Mouse (Mus musculus) hindlimb bud, embryonic 11.5 days (tissue): ENCODE data around the gene Tmem63b.

Experiments used
- DNase-seq: peaks from one replicate; pipeline ENCODE4 v3.0.0-alpha.2; 2012; ENCODE audit warnings: low read depth, low spot score; ENCODE audit errors: extremely low spot score

Tmem63b gene

DNA sequence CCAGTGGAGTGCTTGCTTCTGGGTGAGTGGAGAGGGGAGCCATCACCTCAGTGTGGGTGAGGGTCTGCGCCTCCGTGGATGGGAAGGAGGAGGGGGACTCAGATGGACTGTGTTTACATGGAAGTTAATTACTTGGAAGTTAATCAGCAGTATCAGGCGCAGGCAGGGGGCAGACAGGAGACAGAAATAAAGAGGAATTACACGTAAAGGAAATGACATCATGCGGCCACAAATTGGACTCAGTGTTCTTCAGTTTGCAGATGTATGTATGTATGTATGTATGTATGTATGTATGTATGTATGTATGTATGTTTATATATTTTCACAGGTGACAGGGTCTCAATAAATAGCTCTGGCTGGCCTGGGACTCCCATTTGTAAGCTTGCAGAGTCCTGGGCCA is 20.1 kb upstream of the Tmem63b start:
- DNase-seq: no peak

- DNase-seq: no peak
These were observed 16.5 kb upstream of the Tmem63b start for GRCm38 (mm10) chr17:45703187-45703586.

- no peak for DNase-seq
These were observed 15.5 kb upstream of the Tmem63b start for GRCm38 (mm10) chr17:45702254-45702653.

- no peak for DNase-seq
These were observed 14.5 kb upstream of the Tmem63b start for GRCm38 (mm10) chr17:45701236-45701591.

- no peak for DNase-seq
These were observed 14.0 kb upstream of the Tmem63b start for GRCm38 (mm10) chr17:45700496-45701235.

GRCm38 (mm10) chr17:45699039-45699740 is 12.5 kb upstream of the Tmem63b start:
- DNase-seq: no peak

DNA sequence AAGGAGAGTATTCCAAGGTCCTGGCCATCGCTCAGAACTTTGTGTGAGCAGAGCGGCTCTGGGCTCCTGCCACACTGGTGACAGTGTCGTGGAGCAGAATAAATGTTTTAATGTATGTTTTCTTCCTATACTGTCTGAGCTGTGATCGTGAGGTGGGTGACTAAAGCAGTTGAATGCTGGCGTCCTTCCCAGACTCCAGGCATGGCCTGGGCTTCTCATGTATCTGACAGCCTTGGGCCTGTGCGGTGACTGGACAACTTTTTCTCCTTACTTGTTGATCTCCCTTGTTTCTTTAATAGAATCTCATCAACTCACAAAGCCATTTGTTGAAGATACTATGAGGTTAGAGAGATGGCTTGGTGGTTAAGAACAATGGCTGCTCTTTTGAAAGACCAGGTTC is 11.7 kb upstream of the Tmem63b start:
- no peak for DNase-seq

DNA sequence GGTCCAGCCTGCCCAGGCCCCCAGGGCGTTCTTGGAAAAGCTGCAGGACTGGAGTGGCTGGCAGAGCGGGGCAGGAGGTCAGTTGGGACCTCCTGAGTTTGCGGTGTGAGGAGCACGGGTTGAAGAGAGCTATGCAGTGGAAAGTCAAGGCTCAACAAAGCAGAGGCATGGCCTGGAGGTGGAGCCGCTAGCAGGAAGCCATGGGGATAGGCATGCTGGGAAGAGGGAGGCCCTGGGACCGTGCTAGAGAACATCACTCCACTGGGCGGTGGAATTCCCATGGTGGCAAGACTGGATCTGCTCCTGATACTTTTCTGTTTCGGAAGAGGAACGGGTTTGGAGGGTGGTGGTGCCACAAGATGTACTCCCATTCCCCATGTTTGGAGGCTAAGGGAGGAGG is 10.3 kb upstream of the Tmem63b start:
- DNase-seq: no peak

DNA sequence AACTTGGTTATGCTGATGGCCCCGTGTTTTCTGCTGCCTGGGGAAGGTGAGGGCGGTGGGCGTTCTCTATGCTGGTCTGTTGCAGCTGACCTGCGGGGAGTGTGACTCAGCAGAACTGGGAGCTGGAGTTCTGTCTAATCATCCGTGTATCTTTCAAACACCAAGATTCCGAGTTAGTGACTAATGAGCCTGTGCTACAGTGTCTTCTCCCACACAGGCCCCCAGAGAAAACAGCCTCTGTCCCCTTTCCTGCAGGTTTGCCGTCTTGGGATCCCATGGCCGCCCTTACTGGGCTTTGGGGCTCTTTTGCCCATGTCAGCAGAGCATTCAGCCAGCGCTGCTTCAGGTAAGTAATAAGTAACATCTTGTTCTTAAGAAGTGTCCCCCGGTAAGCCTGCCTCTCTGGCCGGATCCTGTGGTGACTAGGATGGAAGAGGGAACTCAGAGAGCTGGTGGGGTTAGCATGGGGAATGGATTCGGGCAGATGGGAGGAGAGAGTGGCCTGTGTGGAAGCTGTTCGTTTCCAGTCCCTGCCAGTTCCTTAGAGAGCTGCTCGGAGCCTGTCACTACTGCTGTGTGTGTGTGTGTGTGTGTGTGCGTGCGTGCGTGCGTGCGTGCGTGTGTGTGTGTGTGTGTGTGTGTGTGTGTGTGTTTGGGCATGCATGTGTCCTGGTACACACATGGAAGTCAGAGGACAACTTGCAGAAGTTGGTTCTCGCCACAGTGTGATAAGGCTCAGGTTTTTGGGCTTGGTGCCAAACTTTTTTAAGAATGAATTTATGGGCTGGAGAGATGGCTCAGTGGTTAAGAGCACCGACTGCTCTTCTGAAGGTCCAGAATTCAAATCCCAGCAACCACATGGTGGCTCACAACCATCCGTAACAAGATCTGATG is 8.8 kb upstream of the Tmem63b start:
- DNase-seq: no peak

DNA sequence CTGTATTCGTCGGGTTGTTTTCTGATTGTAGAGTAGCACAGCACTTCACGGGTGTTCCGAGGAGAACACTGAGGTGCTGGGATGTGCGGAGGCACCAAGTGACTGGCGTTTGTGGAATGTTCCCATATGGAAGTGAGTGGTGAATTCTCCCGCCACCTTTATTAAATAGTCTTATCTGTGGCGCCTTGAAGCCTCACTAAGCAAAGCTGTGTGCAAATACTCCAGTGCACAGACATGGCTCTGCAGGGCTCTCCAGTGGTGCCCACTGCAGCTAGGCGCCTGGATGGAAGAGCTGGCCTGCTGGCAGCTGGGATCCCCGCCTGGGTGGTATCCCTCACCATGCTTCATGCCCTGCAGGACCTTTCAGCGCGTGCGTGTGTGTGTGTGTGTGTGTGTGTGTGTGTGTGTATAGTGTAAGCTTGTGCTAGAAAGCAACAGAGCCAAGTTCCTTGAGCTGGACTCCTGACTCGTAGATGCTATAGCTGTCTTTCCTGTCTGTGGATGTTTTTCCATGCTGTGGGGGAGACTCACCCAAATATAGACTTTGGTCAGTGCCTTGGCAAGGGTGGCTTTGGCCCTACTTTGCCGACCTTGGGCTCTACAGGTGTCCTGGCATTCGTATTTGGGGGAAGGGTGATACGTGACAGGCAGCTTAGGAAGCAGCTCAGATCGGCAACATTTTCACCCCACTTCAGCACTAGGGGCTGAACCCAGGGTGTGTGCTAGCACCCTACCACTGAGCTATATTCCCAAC is 7.3 kb upstream of the Tmem63b start:
- DNase-seq: no peak

- no peak for DNase-seq
These were observed 5.5 kb upstream of the Tmem63b start for GRCm38 (mm10) chr17:45692159-45692558.

GRCm38 (mm10) chr17:45690044-45690443 is 3.3 kb upstream of the Tmem63b start:
- DNase-seq: no peak

DNA sequence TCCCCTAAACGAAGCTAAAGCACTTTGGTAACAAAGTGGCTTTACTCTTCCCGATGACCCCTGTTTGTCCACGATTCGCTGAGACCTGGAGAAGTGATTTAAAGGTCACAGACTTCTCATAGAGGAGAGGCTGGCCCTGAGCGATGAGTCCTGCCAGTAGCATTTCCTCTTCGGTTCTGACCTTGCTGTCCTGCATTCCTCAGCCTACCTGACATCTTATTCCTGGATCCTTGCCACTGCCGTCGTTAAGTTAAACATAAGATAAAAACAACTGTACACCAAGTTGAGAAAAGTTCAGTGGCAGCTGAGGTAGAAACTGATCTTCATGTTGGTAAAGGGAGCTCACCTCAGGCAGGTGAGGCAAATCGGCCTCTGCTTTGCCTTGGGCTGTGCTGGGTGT is 2.4 kb upstream of the Tmem63b start:
- DNase-seq: no peak

DNA sequence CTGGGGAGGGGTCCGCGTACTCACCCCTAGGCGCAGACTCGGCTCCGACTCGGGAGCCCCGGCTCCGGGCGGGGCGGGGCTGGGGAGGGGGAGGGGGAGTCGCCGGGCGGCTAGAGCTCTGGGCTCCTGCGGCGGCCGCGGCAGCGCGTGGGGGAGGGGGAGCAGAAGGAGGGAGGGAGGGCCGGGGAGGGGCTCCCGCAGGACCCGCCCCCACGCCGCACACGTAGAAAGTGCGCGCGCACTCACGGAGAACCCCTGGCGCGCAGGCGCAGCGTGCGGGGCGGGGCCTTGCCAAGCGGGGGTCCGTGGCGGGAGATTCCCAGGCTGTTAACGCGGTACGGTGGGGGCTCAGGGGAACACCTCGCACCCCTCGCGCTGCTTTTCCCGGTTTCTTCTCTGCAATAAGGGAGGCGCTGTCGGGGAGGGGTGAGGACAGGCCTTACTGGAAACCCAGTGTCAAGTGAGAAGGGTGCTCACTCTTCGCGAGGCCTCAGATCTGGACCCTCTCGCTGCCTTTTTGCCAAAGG is 549 bp downstream of the Tmem63b start, which contains the start of gene Mrpl14:
TSS of gene Mrpl14 (plus strand) at position 230 of the 527 bp plus-strand sequence.
- peak; percentile 60 for DNase-seq

DNA sequence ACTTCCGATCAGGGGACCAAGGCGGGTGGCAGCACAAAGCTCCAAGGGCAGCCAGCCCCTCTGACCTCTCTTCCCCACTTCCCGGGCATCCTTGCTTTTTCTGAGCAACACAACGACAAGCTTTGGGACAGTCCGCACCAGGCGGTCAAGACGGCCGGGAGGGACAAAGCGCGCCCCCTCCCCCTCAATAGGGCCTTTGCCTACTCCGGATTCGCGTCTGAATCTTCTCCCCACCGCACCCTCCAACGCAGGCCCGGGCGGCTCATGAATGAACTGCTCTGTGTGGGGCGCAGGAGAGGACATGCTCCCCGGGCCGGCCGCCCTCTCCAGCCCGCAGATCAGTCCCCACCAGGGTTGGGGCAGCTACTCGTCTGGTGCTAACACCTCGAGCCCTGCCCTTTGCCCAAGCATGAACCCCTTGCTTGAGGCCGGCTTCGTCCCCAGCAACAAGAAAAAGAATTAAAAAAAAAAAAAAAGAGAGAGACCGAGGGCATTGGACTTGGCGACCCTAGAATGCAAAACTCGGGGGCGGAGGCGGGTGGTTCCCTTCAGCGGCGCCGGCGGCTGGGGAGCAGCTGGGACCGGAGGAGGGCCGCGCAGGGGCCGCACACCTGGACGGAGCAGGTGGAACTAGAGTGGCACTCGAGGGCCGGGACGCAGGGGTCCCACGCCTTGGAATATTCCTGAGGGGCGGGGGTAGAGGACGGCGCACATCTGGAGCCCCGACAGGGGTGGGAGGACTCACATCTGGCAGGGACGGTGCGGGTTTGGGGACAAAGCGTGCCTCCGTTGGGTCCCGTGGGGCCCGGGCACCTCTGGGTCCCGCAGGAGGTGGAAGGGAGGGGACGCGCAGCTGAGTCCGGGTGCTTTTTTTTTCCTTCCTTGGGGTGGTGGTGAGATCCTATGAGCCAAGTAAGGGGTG is 1.3 kb downstream of the Tmem63b start:
- DNase-seq: no peak

DNA sequence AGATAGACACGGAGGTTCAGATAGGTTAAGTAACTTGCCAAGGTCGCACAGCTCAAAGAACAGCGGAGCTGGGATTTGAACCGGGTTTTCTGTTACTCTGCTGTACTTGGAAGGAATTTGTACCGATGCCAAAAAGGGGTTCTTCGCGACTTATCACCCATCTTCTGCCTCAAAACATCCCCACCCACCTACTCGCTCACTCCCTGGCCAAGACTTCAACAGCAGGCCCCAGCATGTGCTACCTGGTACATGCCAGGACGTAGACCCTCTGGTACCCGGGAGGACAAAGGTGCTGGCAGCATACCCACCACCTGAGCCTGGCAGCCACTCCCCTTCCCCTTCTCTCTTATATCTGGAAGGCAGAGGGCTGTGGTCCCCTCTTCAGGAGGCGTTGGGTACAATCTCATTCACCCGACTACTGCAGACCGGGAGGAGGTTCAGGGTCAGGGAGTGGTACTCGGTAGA is 2.0 kb downstream of the Tmem63b start:
- DNase-seq: no peak

GRCm38 (mm10) chr17:45682843-45683242 is 3.9 kb downstream of the Tmem63b start:
- no peak for DNase-seq

- no peak for DNase-seq
These were observed 5.1 kb downstream of the Tmem63b start for GRCm38 (mm10) chr17:45681588-45681987.

DNA sequence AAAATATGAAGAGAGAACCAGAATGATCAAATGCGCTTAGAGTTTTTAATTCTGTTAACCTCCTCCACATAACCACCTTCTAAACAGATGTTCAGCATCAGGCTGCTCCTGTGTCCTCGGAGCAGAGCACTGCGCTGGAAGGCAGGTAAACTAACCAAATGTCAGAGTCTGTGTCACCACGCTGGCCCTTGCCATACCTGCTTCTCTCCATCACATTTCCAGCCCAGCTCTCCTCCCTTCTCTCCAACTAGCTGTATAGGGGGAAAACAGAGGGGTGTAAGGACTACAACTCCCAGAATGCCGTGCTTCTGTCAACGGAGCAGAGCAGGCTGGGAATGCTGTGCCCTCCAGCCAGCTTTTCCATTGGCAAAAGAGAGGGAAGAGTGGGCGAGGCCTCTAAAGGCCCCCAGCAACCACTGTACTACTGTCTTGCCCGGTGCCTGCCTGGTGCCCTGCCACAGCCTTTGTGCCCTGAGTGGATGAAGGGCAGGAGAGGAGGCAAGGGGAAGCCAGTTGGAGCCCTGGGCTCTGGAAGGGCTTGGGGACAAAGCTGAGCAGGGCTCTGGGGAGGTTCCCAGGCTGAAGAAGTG is 6.2 kb downstream of the Tmem63b start:
- DNase-seq: no peak
